ENCODE assay signal across 8 mouse cellular contexts in the genomic region with DNA sequence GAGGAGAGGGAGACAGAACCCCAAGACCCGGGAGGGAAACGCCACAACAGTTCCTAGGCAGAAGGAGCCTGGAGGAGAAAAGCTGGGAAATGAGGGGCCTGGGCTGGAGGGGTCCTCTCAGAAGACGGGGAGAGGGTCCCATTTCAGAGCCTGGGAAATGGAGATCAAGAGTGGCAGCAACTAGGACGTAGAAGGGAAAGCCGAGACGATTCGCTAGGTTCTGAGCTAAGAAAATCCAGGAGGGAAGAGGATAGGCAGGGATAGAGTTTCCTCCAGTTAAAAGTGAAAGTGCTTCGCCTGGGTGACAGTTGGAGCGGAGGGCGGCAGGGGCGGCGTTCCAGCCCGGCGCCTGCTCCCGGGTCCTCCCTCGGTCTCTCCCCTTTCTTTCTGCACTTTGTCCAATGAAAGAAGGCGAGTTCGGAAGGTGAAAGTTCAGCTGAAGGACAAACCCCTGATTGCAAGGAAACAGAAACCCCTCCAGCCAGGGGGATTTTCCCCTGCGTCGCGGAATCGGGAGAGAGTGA. TPM values are rescaled to one million over a fixed set of nuclear protein-coding genes. Genes with fewer than 3 reads are reported as not detected.
DNase-seq lines count a peak whose midpoint lies in the region; ATAC-seq and TF ChIP-seq lines count a peak whose summit lies in the region.

No protein-coding gene starts in this region.

- H3K27ac ChIP-seq in embryonic facial prominence, embryonic 15.5 days (replicated peaks) = peak overlapping the region; percentile 98
- H3K27ac ChIP-seq in liver, adult 2 months (replicated peaks; ENCODE audit: insufficient read depth, low read depth, low read length) = peak overlapping the region; percentile 100

- WGBS in embryonic facial prominence, embryonic 15.5 days = 0% methylated on average over 22 of the region's 22 CpGs
- WGBS in liver, adult 2 months = 1% methylated on average over 22 of the region's 22 CpGs

- peak overlapping the region; percentile 68 for H3K9ac ChIP-seq in embryonic facial prominence, embryonic 15.5 days
- H3K9ac ChIP-seq in liver, adult 2 months (ENCODE audit: low read depth, low read length) = peak overlapping the region; percentile 85

- H3K4me2 ChIP-seq in embryonic facial prominence, embryonic 15.5 days (replicated peaks) = peak overlapping the region; percentile 94

- H3K9me3 ChIP-seq in embryonic facial prominence, embryonic 15.5 days (replicated peaks) = no peaks in the 10 kb centered on the region

- H3K4me3 ChIP-seq in embryonic facial prominence, embryonic 15.5 days (replicated peaks) = peak overlapping the region; percentile 81
- peak overlapping the region; percentile 95 for H3K4me3 ChIP-seq in liver, adult 2 months (ENCODE audit: insufficient read depth, low read depth, low read length)

- H3K27me3 ChIP-seq in embryonic facial prominence, embryonic 15.5 days = no peaks in the 10 kb centered on the region
- H3K27me3 ChIP-seq in liver, adult 2 months (ENCODE audit: control insufficient read depth, insufficient read depth, low read length) = no peaks in the 10 kb centered on the region

- peak; percentile 62; the same call in 1 of the 2 replicates for ATAC-seq in embryonic facial prominence, embryonic 15.5 days (ENCODE audit: insufficient number of reproducible peaks, low FRiP score, low TSS enrichment, low read depth)

- TF ChIP-seq CTCF in liver, adult 2 months (IDR thresholded peaks at IDR 0.05; ENCODE audit: low read depth, low read length) = no peak

- H3K79me2 ChIP-seq in liver, adult 2 months (ENCODE audit: control insufficient read depth, insufficient read depth, low read length) = peaks cover 4% of the 10 kb centered on the region; the same call in 1 of the 2 replicates

- H3K36me3 ChIP-seq in embryonic facial prominence, embryonic 15.5 days = no peaks in the 10 kb centered on the region
- no peaks in the 10 kb centered on the region for H3K36me3 ChIP-seq in liver, adult 2 months (ENCODE audit: control insufficient read depth, insufficient read depth, low read length)

- TF ChIP-seq POLR2A in liver, adult 2 months (IDR thresholded peaks at IDR 0.05; ENCODE audit: extremely low read depth, insufficient read depth, low read length) = no peak

- peak; percentile 86 for DNase-seq in 3T3-L1 (ENCODE audit: low read depth, low spot score)
- peak; percentile 85 for DNase-seq in adrenal gland, postnatal 14 days
- DNase-seq in heart, adult 9 months (ENCODE audit: low spot score in 2 of 2) = peak; percentile 88 to 90
- peak; percentile 82 to 85 for DNase-seq in kidney, adult 8-10 months
- peak; percentile 79 for DNase-seq in liver, adult 2 months (ENCODE audit: extremely low read depth, low read depth, low spot score)
- peak; percentile 20 to 64 for DNase-seq in monocyte, adult 2 months (ENCODE audit: low read depth in 1 of 2, low spot score in 2 of 2)
- peak; percentile 47 to 76 for DNase-seq in spleen, postnatal 4 days (ENCODE audit: low spot score in 2 of 2)

- H3K4me1 ChIP-seq in embryonic facial prominence, embryonic 15.5 days = peaks cover 21% of the 10 kb centered on the region; the same call in 1 of the 2 replicates
- peaks cover 2% of the 10 kb centered on the region; the same call in 1 of the 2 replicates for H3K4me1 ChIP-seq in liver, adult 2 months (ENCODE audit: control insufficient read depth, insufficient read depth, low read length)

RNA-seq across cellular contexts. Expression of gene Foxp1, which starts 0.7 kb away (rescaled TPM):
- 46.4 and 64.0 TPM in 2 replicates for total RNA-seq in adrenal gland, postnatal 14 days (2021)
- 67.3 and 77.5 TPM in 2 replicates for polyA plus RNA-seq in embryonic facial prominence, embryonic 15.5 days (2015; fragmentation: Nextera tagmentation; extraction: Ambion mirVana)
- 24.8 and 35.3 TPM in 2 replicates for total RNA-seq in liver, adult 2 months (2014; rRNA removed)
- 18.8 and 22.7 TPM in 2 replicates for polyA plus RNA-seq in liver, adult 2 months (2012; rRNA removed)

Comparison
In these comparisons a context has a peak if more than half of its experiments do, and no peak if none do; other contexts are left out.
1. Peak in every context shown above with its lines: DNase-seq, ATAC-seq, H3K4me3 ChIP-seq and H3K27ac ChIP-seq.